Mouse (Mus musculus): ENCODE results near the gene Naga.

GRCm38 (mm10) chr15:82353078-82353744, 14.5 kb upstream of the Naga start:
- no peak for TF ChIP-seq TAL1 (conservative IDR thresholded peaks at IDR 0.05; ENCODE audit: low read depth, low read length)
- TF ChIP-seq CTCF (IDR thresholded peaks at IDR 0.05; ENCODE audit: low read depth, low read length): no peak
